Mouse (Mus musculus) mammary gland, adult 2 months (tissue): ENCODE data around the gene Marveld3. TPM values are rescaled to one million over a fixed set of nuclear protein-coding genes. Genes with fewer than 3 reads are reported as not detected.

Experiments
- polyA plus RNA-seq: library from polyadenylated mRNA; depleted of rRNA; stranded (reverse); fragments of >200 nt; gene quantifications from 2 replicates; pipeline ENCODE4 v1.2.3, GENCODE M21; 2012; ENCODE audit warnings: low replicate concordance; rRNA removed

The Marveld3 gene
- polyA plus RNA-seq = 3.3 and 4.6 TPM in 2 replicates

GRCm38 (mm10) chr8:109961693-109962367 lies at the start of gene Marveld3:
Gene Marveld3, minus strand, starts transcription at chr8:109962203.

GRCm38 (mm10) chr8:109990224-109990623 lies 28.2 kb upstream of the Marveld3 start, which contains the start of gene Tat:
Gene Tat, plus strand, starts transcription at chr8:109990437.

Other genes starting within 250 kb of the Marveld3 start
- gene Atxn1l, start 224.5 kb downstream of the Marveld3 start, polyA plus RNA-seq = 15.7 and 16.2 TPM in 2 replicates
- 22.5 and 46.2 TPM in 2 replicates for gene Ap1g1, start 183.6 kb downstream of the Marveld3 start, polyA plus RNA-seq
- gene Phlpp2, start 93.7 kb downstream of the Marveld3 start, polyA plus RNA-seq = 4.8 and 7.4 TPM in 2 replicates
- gene Tat, start 28.2 kb upstream of the Marveld3 start, polyA plus RNA-seq = 2.5 TPM in 1 of 2 replicates, not detected in the other
- 6.0 and 14.9 TPM in 2 replicates for gene Chst4, start 77.5 kb upstream of the Marveld3 start, polyA plus RNA-seq
- gene Zfp612, start 117.5 kb upstream of the Marveld3 start, polyA plus RNA-seq = 0.93 and 1.3 TPM in 2 replicates
- not detected in 2 replicates for gene Gm21964, start 139.0 kb upstream of the Marveld3 start, polyA plus RNA-seq
- not detected in 2 replicates for gene Gm17720, start 140.6 kb upstream of the Marveld3 start, polyA plus RNA-seq
- 0.10 TPM in 1 of 2 replicates, not detected in the other for gene Calb2, start 206.0 kb upstream of the Marveld3 start, polyA plus RNA-seq